Mouse (Mus musculus) thymus, postnatal 4 days (tissue): ENCODE measurements around the gene Inf2.

Experiments
- DNase-seq: peaks from one replicate; pipeline ENCODE4 v3.0.0; 2021

Inf2 gene

GRCm38 (mm10) chr12:112663716-112664115 lies 75.1 kb downstream of the Inf2 start:
- no peak for DNase-seq

- DNase-seq = no peak
Measured at GRCm38 (mm10) chr12:112664124-112664523, 75.5 kb downstream of the Inf2 start.

GRCm38 (mm10) chr12:112664656-112665055 lies 76.1 kb downstream of the Inf2 start:
- no peak for DNase-seq
